Mouse (Mus musculus): ENCODE measurements around the gene Arhgap15.

DNA sequence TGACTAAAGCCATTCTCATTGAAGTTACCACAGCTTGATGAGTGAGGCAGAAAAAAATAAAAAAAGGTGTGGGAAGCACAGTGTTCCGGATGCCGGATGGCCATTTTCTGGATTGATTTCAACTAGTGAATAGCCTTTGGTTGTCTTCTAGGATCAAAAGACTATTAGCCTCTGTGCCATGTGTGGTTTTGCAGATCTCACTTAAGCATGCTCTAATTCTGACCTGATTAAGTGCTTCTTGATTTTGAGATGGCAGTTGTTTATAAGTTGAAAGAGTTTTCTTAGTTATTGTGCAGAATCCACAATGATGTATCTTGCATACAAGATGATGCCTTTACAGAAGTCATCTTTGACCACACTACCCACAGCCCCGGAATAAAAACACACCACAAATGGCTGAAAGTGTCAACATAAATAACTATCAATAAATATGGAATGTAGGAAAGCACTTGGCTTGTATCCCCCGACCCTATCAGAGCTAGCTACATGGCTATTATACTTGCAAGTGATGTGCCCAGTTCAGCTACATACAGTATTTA, 537.6 kb downstream of the Arhgap15 start:
- TF ChIP-seq POLR2A (IDR thresholded peaks at IDR 0.05; ENCODE audit: low read depth, low read length) = no peak
- TF ChIP-seq CTCF (IDR thresholded peaks at IDR 0.05; ENCODE audit: borderline replicate concordance, insufficient read depth, low read length) = no peak

Data from embryonic fibroblast, embryonic 13.5 days (primary cell).